ENCODE assay signal across 8 mouse cellular contexts in the genomic region with DNA sequence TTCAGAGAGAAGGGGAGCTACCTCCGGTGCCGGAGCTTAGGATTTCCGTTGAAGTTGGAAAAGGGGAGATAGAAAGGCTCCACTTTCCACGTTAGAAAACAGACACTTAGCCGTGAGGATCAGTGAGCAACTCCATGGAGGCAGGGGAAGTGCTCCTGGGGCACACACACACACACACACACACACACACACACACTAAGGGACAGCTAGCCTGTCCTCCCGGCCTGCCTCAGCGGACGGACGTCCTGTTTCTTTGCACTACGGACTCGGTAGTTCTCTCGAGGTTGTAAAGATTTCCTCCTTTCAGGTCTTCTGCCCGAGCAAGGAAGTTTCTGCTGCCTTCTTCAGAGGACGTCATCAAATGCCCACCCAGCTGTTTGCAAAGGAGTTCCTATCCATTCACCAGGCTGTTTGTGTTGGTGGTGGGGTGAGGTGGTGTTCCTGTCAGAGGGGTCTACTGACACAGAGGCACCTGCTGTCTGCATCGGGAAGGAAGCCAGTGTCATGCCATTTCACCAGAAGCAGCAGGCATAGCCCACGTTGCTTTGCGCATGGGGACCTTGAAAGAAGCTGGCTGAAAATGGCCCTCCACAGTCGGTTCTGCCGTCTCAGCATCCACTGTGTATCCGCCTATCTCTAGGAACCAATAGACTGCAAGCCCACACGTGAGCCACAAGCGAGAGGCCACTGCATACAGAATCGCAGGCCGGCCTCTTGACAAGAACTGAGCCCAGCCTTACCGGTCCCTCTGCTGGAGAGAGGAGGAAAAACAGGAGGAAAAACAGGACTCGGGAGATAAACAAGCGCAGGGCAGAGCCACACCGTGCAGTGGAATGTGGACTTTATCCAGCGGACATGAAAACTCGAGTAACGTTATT. TPM values are rescaled to one million over a fixed set of nuclear protein-coding genes. Genes with fewer than 3 reads are reported as not detected.
DNase-seq lines count a peak whose midpoint lies in the region; ATAC-seq and TF ChIP-seq lines count a peak whose summit lies in the region.

No protein-coding gene starts in this region.

- H3K9me3 ChIP-seq in heart, embryonic 10.5 days = no peaks in the 10 kb centered on the region
- no peaks in the 10 kb centered on the region for H3K9me3 ChIP-seq in kidney, embryonic 14.5 days (ENCODE audit: control insufficient read depth, low read length)
- H3K9me3 ChIP-seq in limb, embryonic 15.5 days = no peaks in the 10 kb centered on the region
- H3K9me3 ChIP-seq in midbrain, postnatal 0 days (ENCODE audit: low read length) = no peaks in the 10 kb centered on the region

- H3K4me2 ChIP-seq in kidney, embryonic 14.5 days (replicated peaks; ENCODE audit: low read depth, low read length) = peak overlapping the region; percentile 27
- peak overlapping the region; percentile 41 for H3K4me2 ChIP-seq in limb, embryonic 15.5 days
- peak overlapping the region; percentile 46 for H3K4me2 ChIP-seq in midbrain, postnatal 0 days (ENCODE audit: low read depth, low read length, poor library complexity, severe bottlenecking)

- peak; percentile 25; the same call in 1 of the 2 replicates for TF ChIP-seq CTCF in embryonic fibroblast, embryonic 13.5 days (IDR thresholded peaks at IDR 0.05; ENCODE audit: borderline replicate concordance, insufficient read depth, low read length)
- peak; percentile 91 for TF ChIP-seq CTCF in midbrain, postnatal 0 days (IDR thresholded peaks at IDR 0.05)

- no peak overlapping the region for H3K9ac ChIP-seq in kidney, embryonic 14.5 days (ENCODE audit: low read depth, low read length)
- H3K9ac ChIP-seq in limb, embryonic 15.5 days = no peak overlapping the region
- H3K9ac ChIP-seq in midbrain, postnatal 0 days (replicated peaks; ENCODE audit: low read length, poor library complexity, severe bottlenecking) = no peak overlapping the region

- H3K27ac ChIP-seq in embryonic fibroblast, embryonic 13.5 days (ENCODE audit: insufficient read depth, low read length) = no peak overlapping the region
- peak overlapping the region; percentile 62; the same call in 1 of the 2 replicates for H3K27ac ChIP-seq in heart, embryonic 10.5 days
- peak overlapping the region; percentile 38; the same call in 1 of the 2 replicates for H3K27ac ChIP-seq in kidney, embryonic 14.5 days (ENCODE audit: low read depth, low read length)
- no peak overlapping the region for H3K27ac ChIP-seq in limb, embryonic 15.5 days
- no peak overlapping the region; the same call in 1 of the 2 replicates for H3K27ac ChIP-seq in midbrain, postnatal 0 days (ENCODE audit: low read depth, low read length)

- WGBS in heart, embryonic 10.5 days = 19% methylated on average over 31 of the region's 31 CpGs
- WGBS in kidney, embryonic 14.5 days = 11% methylated on average over 31 of the region's 31 CpGs
- 17% methylated on average over 31 of the region's 31 CpGs for WGBS in limb, embryonic 15.5 days
- 19% methylated on average over 31 of the region's 31 CpGs for WGBS in midbrain, postnatal 0 days

- DNase-seq in B cell, adult 2 months = peak; percentile 62 to 68
- peak; percentile 93 for DNase-seq in brain, adult 2 months (ENCODE audit: low read depth, low spot score)
- DNase-seq in heart, embryonic 10.5 days (ENCODE audit: low spot score) = peak; percentile 94
- peak; percentile 93 for DNase-seq in midbrain, postnatal 0 days (ENCODE audit: low spot score)
- peak; percentile 61 to 75 for DNase-seq in spleen, postnatal 36 days (ENCODE audit: low spot score in 2 of 2)

- H3K27me3 ChIP-seq in heart, embryonic 10.5 days (ENCODE audit: insufficient read depth, poor library complexity, severe bottlenecking) = peaks cover 19% of the 10 kb centered on the region
- H3K27me3 ChIP-seq in kidney, embryonic 14.5 days (ENCODE audit: control insufficient read depth, insufficient read depth, low read length) = peaks cover 3% of the 10 kb centered on the region; the same call in 1 of the 2 replicates
- H3K27me3 ChIP-seq in limb, embryonic 15.5 days = 0 out of 2 replicates have a peak, but pooled peaks cover 3% of the 10 kb centered on the region
- no peaks in the 10 kb centered on the region for H3K27me3 ChIP-seq in midbrain, postnatal 0 days (ENCODE audit: insufficient read depth, low read length)

- TF ChIP-seq POLR2A in embryonic fibroblast, embryonic 13.5 days (IDR thresholded peaks at IDR 0.05; ENCODE audit: low read depth, low read length) = no peak

- no peak overlapping the region for H3K4me3 ChIP-seq in embryonic fibroblast, embryonic 13.5 days (ENCODE audit: insufficient read depth, low read length)
- peak overlapping the region; percentile 41 for H3K4me3 ChIP-seq in heart, embryonic 10.5 days
- peak overlapping the region; percentile 0; the same call in 1 of the 2 replicates for H3K4me3 ChIP-seq in kidney, embryonic 14.5 days (ENCODE audit: low read length)
- H3K4me3 ChIP-seq in limb, embryonic 15.5 days = peak overlapping the region; percentile 5; the same call in 1 of the 2 replicates
- H3K4me3 ChIP-seq in midbrain, postnatal 0 days (ENCODE audit: low read depth, low read length) = peak overlapping the region; percentile 20; the same call in 1 of the 2 replicates

- no peaks in the 10 kb centered on the region; the same call in 1 of the 2 replicates for H3K4me1 ChIP-seq in embryonic fibroblast, embryonic 13.5 days (ENCODE audit: control insufficient read depth, insufficient read depth, low read length)
- peaks cover 26% of the 10 kb centered on the region for H3K4me1 ChIP-seq in heart, embryonic 10.5 days
- H3K4me1 ChIP-seq in kidney, embryonic 14.5 days (ENCODE audit: control insufficient read depth, insufficient read depth, low read length) = peaks cover 12% of the 10 kb centered on the region; the same call in 1 of the 2 replicates
- H3K4me1 ChIP-seq in limb, embryonic 15.5 days = peaks cover 19% of the 10 kb centered on the region
- no peaks in the 10 kb centered on the region for H3K4me1 ChIP-seq in midbrain, postnatal 0 days (ENCODE audit: insufficient read depth, low read length)

- no peaks in the 10 kb centered on the region for H3K36me3 ChIP-seq in heart, embryonic 10.5 days
- H3K36me3 ChIP-seq in kidney, embryonic 14.5 days (ENCODE audit: control insufficient read depth, insufficient read depth, low read length) = no peaks in the 10 kb centered on the region
- no peaks in the 10 kb centered on the region for H3K36me3 ChIP-seq in limb, embryonic 15.5 days
- no peaks in the 10 kb centered on the region for H3K36me3 ChIP-seq in midbrain, postnatal 0 days (ENCODE audit: insufficient read depth, low read length)

- ATAC-seq in kidney, embryonic 14.5 days (ENCODE audit: low FRiP score, low TSS enrichment) = peak; percentile 80
- peak; percentile 62 for ATAC-seq in limb, embryonic 15.5 days (ENCODE audit: insufficient number of reproducible peaks, low FRiP score, low TSS enrichment, low read depth)
- ATAC-seq in midbrain, postnatal 0 days (ENCODE audit: low FRiP score) = peak; percentile 91

RNA-seq across cellular contexts. Expression of a gene that starts 5.7 kb away (rescaled TPM):
- 86.4 and 97.6 TPM in 2 replicates for polyA plus RNA-seq in embryonic fibroblast, embryonic 13.5 days (2011; ENCODE audit: insufficient read length, low read depth, missing spikeins)
- polyA plus RNA-seq in heart, embryonic 10.5 days (2016; fragmentation: Nextera tagmentation; extraction: Ambion mirVana) = 72.9 and 98.6 TPM in 2 replicates
- 177 and 178 TPM in 2 replicates for polyA plus RNA-seq in kidney, embryonic 14.5 days (2014; fragmentation: Nextera tagmentation; extraction: Ambion mirVana)
- polyA plus RNA-seq in limb, embryonic 15.5 days (2015; fragmentation: Nextera tagmentation; extraction: Ambion mirVana) = 193 and 204 TPM in 2 replicates
- total RNA-seq in midbrain, postnatal 0 days (2014; rRNA removed) = 46.3 and 56.1 TPM in 2 replicates
- polyA plus RNA-seq in midbrain, postnatal 0 days (2015; fragmentation: Nextera tagmentation; extraction: Ambion mirVana) = 121 and 124 TPM in 2 replicates

RNA-seq across cellular contexts. Expression of a gene that starts 31.0 kb away (rescaled TPM):
- polyA plus RNA-seq in embryonic fibroblast, embryonic 13.5 days (2011; ENCODE audit: insufficient read length, low read depth, missing spikeins) = 0.18 and 0.32 TPM in 2 replicates
- 0.22 and 0.82 TPM in 2 replicates for polyA plus RNA-seq in heart, embryonic 10.5 days (2016; fragmentation: Nextera tagmentation; extraction: Ambion mirVana)
- polyA plus RNA-seq in kidney, embryonic 14.5 days (2014; fragmentation: Nextera tagmentation; extraction: Ambion mirVana) = 2.2 and 2.3 TPM in 2 replicates
- polyA plus RNA-seq in limb, embryonic 15.5 days (2015; fragmentation: Nextera tagmentation; extraction: Ambion mirVana) = 1.9 and 2.3 TPM in 2 replicates
- total RNA-seq in midbrain, postnatal 0 days (2014; rRNA removed) = 6.6 and 7.1 TPM in 2 replicates
- polyA plus RNA-seq in midbrain, postnatal 0 days (2015; fragmentation: Nextera tagmentation; extraction: Ambion mirVana) = 0.55 and 0.85 TPM in 2 replicates

RNA-seq across cellular contexts. Expression of a gene that starts 40.9 kb away (rescaled TPM):
- not detected in 2 replicates for polyA plus RNA-seq in embryonic fibroblast, embryonic 13.5 days (2011; ENCODE audit: insufficient read length, low read depth, missing spikeins)
- 0.21 and 0.70 TPM in 2 replicates for polyA plus RNA-seq in heart, embryonic 10.5 days (2016; fragmentation: Nextera tagmentation; extraction: Ambion mirVana)
- polyA plus RNA-seq in kidney, embryonic 14.5 days (2014; fragmentation: Nextera tagmentation; extraction: Ambion mirVana) = 0.28 and 0.41 TPM in 2 replicates
- polyA plus RNA-seq in limb, embryonic 15.5 days (2015; fragmentation: Nextera tagmentation; extraction: Ambion mirVana) = 0.23 TPM in 1 of 2 replicates, not detected in the other
- 0.55 TPM in 1 of 2 replicates, not detected in the other for total RNA-seq in midbrain, postnatal 0 days (2014; rRNA removed)
- polyA plus RNA-seq in midbrain, postnatal 0 days (2015; fragmentation: Nextera tagmentation; extraction: Ambion mirVana) = 0.21 and 0.25 TPM in 2 replicates

Comparison
In these comparisons a context has a peak if more than half of its experiments do, and no peak if none do; other contexts are left out.
1. H3K27ac ChIP-seq: peak in heart, embryonic 10.5 days (single experiment) and kidney, embryonic 14.5 days (single experiment); none in embryonic fibroblast, embryonic 13.5 days (single experiment), limb, embryonic 15.5 days (single experiment) and midbrain, postnatal 0 days (single experiment).
2. Peak in every context shown above with its lines, with median percentiles within 50 percentile points of each other: DNase-seq, ATAC-seq and H3K4me2 ChIP-seq.